Mouse (Mus musculus) limb, embryonic 14.5 days (tissue): ENCODE measurements around the gene Ccdc171. TPM values are rescaled to one million over a fixed set of nuclear protein-coding genes. Genes with fewer than 3 reads are reported as not detected.
"Not testable (repeated sequence)": the region's sequence is repeated elsewhere in the genome, so short reads cannot be mapped to it uniquely, and the experiment has no call there.

Experiments used
- ATAC-seq: fragments of 200-750 bp; cut with Nextera tagmentation; 2 replicates; pipeline ENCODE4 v1.8.0; 2017; ENCODE audit warnings: low read depth, moderate number of reproducible peaks, moderate TSS enrichment; ENCODE audit not compliant: low FRiP score
- DNase-seq: peaks from one replicate; pipeline ENCODE4 v3.0.0-alpha.2; 2015; ENCODE audit warnings: low spot score
- H3K27ac ChIP-seq: fragments of 300-500 bp; sonication (generic); replicated peaks from 2 replicates; pipeline ENCODE4 v1.5.1; 2014; ENCODE audit warnings: low read depth, mild to moderate bottlenecking, low read length, moderate library complexity, mixed read lengths
- H3K27me3 ChIP-seq: fragments of 300-500 bp; sonication (generic); 2 replicates; pipeline ENCODE4 v1.6.1; 2014; ENCODE audit warnings: low read length, mixed read lengths; ENCODE audit not compliant: control insufficient read depth, insufficient read depth
- H3K36me3 ChIP-seq: fragments of 300-500 bp; sonication (generic); 2 replicates; pipeline ENCODE4 v1.6.1; 2014; ENCODE audit warnings: mild to moderate bottlenecking, low read length, moderate library complexity, mixed read lengths; ENCODE audit not compliant: control insufficient read depth, insufficient read depth
- H3K4me1 ChIP-seq: fragments of 300-500 bp; sonication (generic); 2 replicates; pipeline ENCODE4 v1.6.1; 2014; ENCODE audit warnings: antibody characterized with exemption, low read length, mixed read lengths; ENCODE audit not compliant: control insufficient read depth, insufficient read depth
- H3K4me2 ChIP-seq: fragments of 300-500 bp; sonication (generic); replicated peaks from 2 replicates; pipeline ENCODE4 v1.6.1; 2014; ENCODE audit warnings: low read depth, mild to moderate bottlenecking, low read length, moderate library complexity; ENCODE audit not compliant: severe bottlenecking
- H3K4me3 ChIP-seq: fragments of 300-500 bp; sonication (generic); replicated peaks from 2 replicates; pipeline ENCODE4 v1.5.1; 2014; ENCODE audit warnings: low read length
- H3K9ac ChIP-seq: fragments of 300-500 bp; sonication (generic); 2 replicates; pipeline ENCODE4 v1.6.1; 2014; ENCODE audit warnings: mild to moderate bottlenecking, low read depth, low read length, moderate library complexity; ENCODE audit not compliant: severe bottlenecking
- H3K9me3 ChIP-seq: fragments of 300-500 bp; sonication (generic); 2 replicates; pipeline ENCODE4 v1.6.1; 2016; ENCODE audit warnings: low read length; ENCODE audit not compliant: control insufficient read depth
- POLR2A ChIP-seq: fragments of 200-500 bp; IDR thresholded peaks from 2 replicates; pipeline ENCODE4 v1.8.0; 2012; ENCODE audit warnings: inconsistent platforms, mild to moderate bottlenecking, moderate library complexity, borderline replicate concordance; ENCODE audit not compliant: insufficient read depth, insufficient read length; ENCODE audit errors: extremely low read depth
- WGBS: fragments of 180-500 bp; shearing (Covaris S2); extraction: QIAGEN DNeasy Blood & Tissue Kit; methylation state at CpG from one replicate; pipeline ENCODE4 v1.1.7; 2014; 5-methylcytosine and 5-hydroxymethylcytosine counted together
- polyA plus RNA-seq, 2 experiments: library from polyadenylated mRNA; depleted of rRNA in 1 of 2; stranded (reverse) in 1 of 2; unstranded in 1 of 2; fragments of >200 nt; fragmentation: Nextera tagmentation in 1 of 2; extraction: Ambion mirVana in 1 of 2; gene quantifications; 2 replicates each; pipeline versions ENCODE4 v1.2.1 to v1.2.3; 2012 to 2014

Gene Ccdc171
- polyA plus RNA-seq, 2 experiments: 4.1 to 5.0 TPM

DNA sequence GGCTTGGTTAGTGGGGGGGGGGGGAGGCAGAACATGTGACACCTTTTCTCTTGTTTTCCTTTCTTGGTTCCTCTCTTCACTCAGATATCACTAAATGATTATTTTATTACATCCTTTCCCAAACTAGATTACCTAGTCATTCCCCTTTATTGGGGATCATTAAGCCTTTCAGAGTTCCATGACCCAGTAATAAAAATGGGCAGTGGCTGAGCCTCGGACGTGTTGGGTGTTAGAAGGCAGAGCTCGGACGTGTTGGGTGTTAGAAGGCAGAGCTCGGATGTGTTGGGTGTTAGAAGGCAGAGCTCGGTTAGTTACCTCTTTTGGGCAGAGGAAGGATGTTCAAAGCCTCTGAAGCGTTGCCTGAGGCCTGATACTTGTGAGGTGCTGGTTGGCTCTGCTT is 8.7 kb downstream of the Ccdc171 start:
- ATAC-seq (no peak), DNase-seq (no peak)
- Histone ChIP-seq H3K27ac (no peak overlapping the region), H3K4me1 (no peaks in the 10 kb centered on the region), H3K27me3 (no peaks in the 10 kb centered on the region), H3K9ac (no peak overlapping the region), H3K36me3 (no peaks in the 10 kb centered on the region), H3K4me3 (no peak overlapping the region), H3K4me2 (no peak overlapping the region), H3K9me3 (no peaks in the 10 kb centered on the region)
- no peak for TF ChIP-seq POLR2A
- WGBS: 31% methylated on average over 7 of the region's 7 CpGs

- Histone ChIP-seq H3K9me3 (no peaks in the 10 kb centered on the region), H3K4me2 (0 out of 2 replicates have a peak overlapping the region, but pooled peaks have one; percentile 10), H3K36me3 (no peaks in the 10 kb centered on the region), H3K4me3 (no peak overlapping the region), H3K4me1 (no peaks in the 10 kb centered on the region), H3K27ac (0 out of 2 replicates have a peak overlapping the region, but pooled peaks have one; percentile 15), H3K9ac (no peak overlapping the region), H3K27me3 (no peaks in the 10 kb centered on the region)
- WGBS: 40% methylated on average over 18 of the region's 18 CpGs
- DNase-seq (no peak), ATAC-seq (no peak)
- TF ChIP-seq POLR2A: no peak
Measured at GRCm38 (mm10) chr4:83549501-83549900, 24.2 kb downstream of the Ccdc171 start.

GRCm38 (mm10) chr4:83567190-83568113 is 42.1 kb downstream of the Ccdc171 start:
- DNase-seq: no peak
- TF ChIP-seq POLR2A: no peak
- H3K4me2 ChIP-seq: peak overlapping the region; percentile 31

DNA sequence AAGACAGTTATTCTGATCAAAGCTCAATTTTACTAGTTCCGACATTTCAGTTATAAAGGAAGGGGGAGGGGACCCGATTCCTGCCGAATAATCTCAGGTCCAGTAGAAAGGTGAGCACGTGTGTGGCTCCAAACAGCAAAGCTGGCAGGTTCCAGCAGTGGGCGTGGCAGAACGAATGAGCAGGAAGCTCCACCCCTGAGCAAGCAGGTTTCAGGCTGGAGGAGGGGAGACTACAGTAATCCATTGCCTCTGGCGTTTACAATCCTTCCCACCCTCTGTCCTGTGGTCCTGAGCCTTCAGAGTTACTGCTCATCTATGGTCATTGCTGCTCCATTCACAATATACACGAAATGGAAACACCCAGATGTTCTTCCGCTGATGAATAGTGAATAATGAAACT is 42.8 kb downstream of the Ccdc171 start:
- H3K9me3 ChIP-seq, H3K27ac ChIP-seq, H3K27me3 ChIP-seq, H3K36me3 ChIP-seq, H3K9ac ChIP-seq, ATAC-seq, H3K4me1 ChIP-seq, H3K4me3 ChIP-seq: not testable (repeated sequence)
- DNase-seq: peak; percentile 3
- peak overlapping the region; percentile 31 for H3K4me2 ChIP-seq
- 6% methylated on average over 9 of the region's 9 CpGs for WGBS

More at GRCm38 (mm10) chr4:83567190-83568113, 42.1 kb downstream of the Ccdc171 start:
- Histone ChIP-seq H3K27ac (no peak overlapping the region), H3K27me3 (no peaks in the 10 kb centered on the region), H3K9ac (no peak overlapping the region), H3K4me3 (no peak overlapping the region), H3K36me3 (no peaks in the 10 kb centered on the region), H3K4me1 (0 out of 2 replicates have a peak, but pooled peaks cover 2% of the 10 kb centered on the region), H3K9me3 (no peaks in the 10 kb centered on the region)
- WGBS: 25% methylated on average over 13 of the region's 13 CpGs
- no peak for ATAC-seq

DNA sequence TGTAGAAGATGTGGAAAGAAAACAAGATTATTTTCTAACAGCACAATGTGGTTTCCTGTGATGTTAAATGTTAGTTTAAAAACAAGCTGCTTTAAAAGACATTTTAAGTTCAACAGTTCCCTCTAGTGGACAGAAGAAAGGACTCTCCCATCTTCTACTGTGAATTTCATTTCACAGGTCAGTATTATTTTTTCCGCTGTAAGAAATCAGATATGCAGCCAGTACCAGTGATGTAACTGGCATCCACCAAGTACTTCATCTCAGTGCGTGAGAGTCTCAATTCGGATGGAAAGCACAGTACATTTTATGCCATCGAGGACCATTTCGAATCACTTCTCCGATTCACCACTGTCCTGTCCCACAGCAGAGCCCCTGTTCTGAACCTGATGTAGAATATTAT is 45.2 kb downstream of the Ccdc171 start:
- TF ChIP-seq POLR2A: no peak
- no peaks in the 10 kb centered on the region for H3K9me3 ChIP-seq
- no peak overlapping the region for H3K4me3 ChIP-seq
- no peak overlapping the region for H3K4me2 ChIP-seq
- 0 out of 2 replicates have a peak, but pooled peaks cover 2% of the 10 kb centered on the region for H3K4me1 ChIP-seq
- ATAC-seq (peak; percentile 62), DNase-seq (peak; percentile 85)
- H3K27me3 ChIP-seq: no peaks in the 10 kb centered on the region
- H3K27ac ChIP-seq: no peak overlapping the region
- no peak overlapping the region for H3K9ac ChIP-seq
- H3K36me3 ChIP-seq: no peaks in the 10 kb centered on the region
- WGBS: 63% methylated on average over 6 of the region's 6 CpGs
